Mouse (Mus musculus) CH12.LX (cell line): ENCODE results near the gene Lmtk2. TPM values are rescaled to one million over a fixed set of nuclear protein-coding genes. Genes with fewer than 3 reads are reported as not detected.

ENCODE experiments used
- DNase-seq: peaks from one replicate; pipeline ENCODE4 v3.0.0-alpha.2; 2013; ENCODE audit errors: extremely low read depth
- H3K27ac ChIP-seq: 2 replicates; pipeline ENCODE4 v1.5.1; 2012; ENCODE audit warnings: low read depth, mild to moderate bottlenecking, control low read depth, moderate library complexity; ENCODE audit not compliant: insufficient read depth
- H3K27me3 ChIP-seq: replicated peaks from 2 replicates; pipeline ENCODE3; 2012; ENCODE audit warnings: inconsistent platforms
- H3K36me3 ChIP-seq, 2 experiments: replicated peaks in 1 of 2; 2 replicates each; pipeline versions ENCODE3 to v1.6.1; 2012; ENCODE audit warnings: inconsistent platforms in 1 of 2, low read length in 1 of 2, mild to moderate bottlenecking in 1 of 2, mixed read lengths in 1 of 2, moderate library complexity in 1 of 2; ENCODE audit not compliant: control insufficient read depth in 1 of 2, insufficient read depth in 1 of 2
- H3K4me1 ChIP-seq, 2 experiments: 2 replicates each; pipeline ENCODE4 v1.6.1; 2012; ENCODE audit warnings: inconsistent platforms in 1 of 2, moderate library complexity in 1 of 2; ENCODE audit not compliant: insufficient read depth in 2 of 2, control insufficient read depth in 1 of 2
- H3K4me2 ChIP-seq: 2 replicates; pipeline ENCODE4 v1.6.1; 2012; ENCODE audit warnings: low read depth, mild to moderate bottlenecking, control low read depth; ENCODE audit not compliant: poor library complexity, insufficient read depth, severe bottlenecking
- H3K4me3 ChIP-seq, 3 experiments: fragments of 150-350 bp in 1 of 3; sonication (generic) in 1 of 3; replicated peaks in 1 of 3; 2 replicates each; pipeline versions ENCODE3 to v1.5.1; 2011 to 2012; ENCODE audit warnings: low read depth in 2 of 3, low read length in 2 of 3, mild to moderate bottlenecking in 2 of 3, moderate library complexity in 2 of 3, control low read depth in 1 of 3, improper control_type of control experiment in 1 of 3, inconsistent platforms in 1 of 3, mixed read lengths in 1 of 3; ENCODE audit not compliant: poor library complexity in 1 of 3
- H3K79me2 ChIP-seq: replicated peaks from 2 replicates; pipeline ENCODE4 v1.6.1; 2012; ENCODE audit warnings: mild to moderate bottlenecking, moderate library complexity; ENCODE audit not compliant: control insufficient read depth, poor library complexity, insufficient read depth, severe bottlenecking; ENCODE audit errors: extremely low read depth
- H3K9ac ChIP-seq: 2 replicates; pipeline ENCODE4 v1.6.1; 2012; ENCODE audit warnings: low read depth, mild to moderate bottlenecking, control low read depth, moderate library complexity; ENCODE audit not compliant: insufficient read depth
- H3K9me3 ChIP-seq: replicated peaks from 2 replicates; pipeline ENCODE3; 2012; ENCODE audit warnings: low read length, inconsistent platforms, mixed read lengths
- BHLHE40 ChIP-seq: IDR thresholded peaks from 2 replicates; pipeline ENCODE4 v1.6.1; 2011; ENCODE audit warnings: mild to moderate bottlenecking, low read depth, low read length, improper control_type of control experiment
- CHD1 ChIP-seq: IDR thresholded peaks from 2 replicates; pipeline ENCODE4 v1.6.1; 2012; ENCODE audit warnings: low read depth, low read length, improper control_type of control experiment, inconsistent platforms
- CHD2 ChIP-seq: IDR thresholded peaks from 2 replicates; pipeline ENCODE4 v1.6.1; 2011; ENCODE audit warnings: low read length, improper control_type of control experiment
- CTCF ChIP-seq, 2 experiments: IDR thresholded peaks in 1 of 2; conservative IDR thresholded peaks in 1 of 2; 2 replicates each; pipeline ENCODE4 v1.5.1; 2011 to 2012; ENCODE audit warnings: low read depth in 2 of 2, low read length in 2 of 2, improper control_type of control experiment in 1 of 2, inconsistent platforms in 1 of 2, mild to moderate bottlenecking in 1 of 2, moderate library complexity in 1 of 2
- E2F4 ChIP-seq: IDR thresholded peaks from 2 replicates; pipeline ENCODE4 v1.6.1; 2011; ENCODE audit warnings: low read depth, low read length, improper control_type of control experiment; ENCODE audit not compliant: insufficient replicate concordance
- ELF1 ChIP-seq: IDR thresholded peaks from 2 replicates; pipeline ENCODE4 v1.6.1; 2014; ENCODE audit warnings: low read depth, mild to moderate bottlenecking, inconsistent platforms, low read length, improper control_type of control experiment
- EP300 ChIP-seq: IDR thresholded peaks from 2 replicates; pipeline ENCODE4 v1.6.1; 2011; ENCODE audit warnings: low read length, improper control_type of control experiment
- ETS1 ChIP-seq: conservative IDR thresholded peaks from 2 replicates; pipeline ENCODE4 v1.6.1; 2012; ENCODE audit warnings: low read depth, mild to moderate bottlenecking, inconsistent platforms, low read length, improper control_type of control experiment, moderate library complexity
- GABPA ChIP-seq: IDR thresholded peaks from 2 replicates; pipeline ENCODE4 v1.6.1; 2012; ENCODE audit warnings: low read depth, low read length, improper control_type of control experiment, inconsistent platforms; ENCODE audit not compliant: insufficient replicate concordance
- HCFC1 ChIP-seq: IDR thresholded peaks from 2 replicates; pipeline ENCODE4 v1.6.1; 2012; ENCODE audit warnings: low read depth, mild to moderate bottlenecking, inconsistent platforms, low read length, improper control_type of control experiment
- IRF4 ChIP-seq: IDR thresholded peaks from 2 replicates; pipeline ENCODE4 v1.6.1; 2014; ENCODE audit warnings: low read depth, mild to moderate bottlenecking, inconsistent platforms, low read length, improper control_type of control experiment
- JUN ChIP-seq: IDR thresholded peaks from 2 replicates; pipeline ENCODE4 v1.6.1; 2011; ENCODE audit warnings: low read depth, mild to moderate bottlenecking, low read length, improper control_type of control experiment, moderate library complexity; ENCODE audit not compliant: insufficient read depth
- KAT2A ChIP-seq: IDR thresholded peaks from 2 replicates; pipeline ENCODE4 v1.6.1; 2012; ENCODE audit warnings: low read length, improper control_type of control experiment, inconsistent platforms; ENCODE audit not compliant: insufficient replicate concordance
- MAX ChIP-seq: IDR thresholded peaks from 2 replicates; pipeline ENCODE4 v1.6.1; 2011; ENCODE audit warnings: low read length, improper control_type of control experiment
- MAZ ChIP-seq: IDR thresholded peaks from 2 replicates; pipeline ENCODE4 v1.6.1; 2012; ENCODE audit warnings: low read depth, mild to moderate bottlenecking, inconsistent platforms, low read length, improper control_type of control experiment, moderate library complexity
- MEF2A ChIP-seq: IDR thresholded peaks from 2 replicates; pipeline ENCODE4 v1.6.1; 2014; ENCODE audit warnings: low read depth, mild to moderate bottlenecking, inconsistent platforms, low read length, improper control_type of control experiment, borderline replicate concordance
- MXI1 ChIP-seq: IDR thresholded peaks from 2 replicates; pipeline ENCODE4 v1.6.1; 2011; ENCODE audit warnings: mild to moderate bottlenecking, low read depth, low read length, improper control_type of control experiment
- MYC ChIP-seq: IDR thresholded peaks from 2 replicates; pipeline ENCODE4 v1.6.1; 2011; ENCODE audit warnings: low read depth, mild to moderate bottlenecking, improper control_type of control experiment, low read length
- NELFE ChIP-seq: IDR thresholded peaks from 2 replicates; pipeline ENCODE4 v1.6.1; 2011; ENCODE audit warnings: low read depth, low read length, improper control_type of control experiment
- NRF1 ChIP-seq: IDR thresholded peaks from 2 replicates; pipeline ENCODE4 v1.6.1; 2014; ENCODE audit warnings: low read depth, mild to moderate bottlenecking, inconsistent platforms, low read length, improper control_type of control experiment, moderate library complexity
- PAX5 ChIP-seq: IDR thresholded peaks from 2 replicates; pipeline ENCODE4 v1.6.1; 2012; ENCODE audit warnings: low read length, inconsistent platforms, mixed read lengths
- POLR2A ChIP-seq: IDR thresholded peaks from 2 replicates; pipeline ENCODE4 v1.6.1; 2011; ENCODE audit warnings: low read depth, mild to moderate bottlenecking, improper control_type of control experiment, low read length
- RAD21 ChIP-seq: IDR thresholded peaks from 2 replicates; pipeline ENCODE4 v1.6.1; 2011; ENCODE audit warnings: low read depth, mild to moderate bottlenecking, low read length, improper control_type of control experiment, moderate library complexity
- RCOR1 ChIP-seq: conservative IDR thresholded peaks from 2 replicates; pipeline ENCODE4 v1.6.1; 2012; ENCODE audit warnings: low read depth, mild to moderate bottlenecking, inconsistent platforms, low read length, improper control_type of control experiment
- SIN3A ChIP-seq: IDR thresholded peaks from 2 replicates; pipeline ENCODE4 v1.6.1; 2012; ENCODE audit warnings: low read length, improper control_type of control experiment, inconsistent platforms
- SMC3 ChIP-seq: IDR thresholded peaks from 2 replicates; pipeline ENCODE4 v1.6.1; 2011; ENCODE audit warnings: low read depth, low read length, improper control_type of control experiment
- TBP ChIP-seq: conservative IDR thresholded peaks from 2 replicates; pipeline ENCODE4 v1.6.1; 2011; ENCODE audit warnings: low read depth, low read length, improper control_type of control experiment
- TCF12 ChIP-seq: IDR thresholded peaks from 2 replicates; pipeline ENCODE4 v1.6.1; 2014; ENCODE audit warnings: low read depth, mild to moderate bottlenecking, inconsistent platforms, low read length, improper control_type of control experiment
- UBTF ChIP-seq: IDR thresholded peaks from 2 replicates; pipeline ENCODE4 v1.6.1; 2012; ENCODE audit warnings: low read depth, mild to moderate bottlenecking, inconsistent platforms, low read length, improper control_type of control experiment, moderate library complexity
- USF1 ChIP-seq: IDR thresholded peaks from 2 replicates; pipeline ENCODE4 v1.6.1; 2014; ENCODE audit warnings: low read depth, mild to moderate bottlenecking, inconsistent platforms, low read length, improper control_type of control experiment
- USF2 ChIP-seq: conservative IDR thresholded peaks from 2 replicates; pipeline ENCODE4 v1.6.1; 2011; ENCODE audit warnings: low read depth, low read length, improper control_type of control experiment
- ZC3H11A ChIP-seq: IDR thresholded peaks from 2 replicates; pipeline ENCODE4 v1.6.1; 2012; ENCODE audit warnings: low read depth, mild to moderate bottlenecking, inconsistent platforms, low read length, improper control_type of control experiment
- ZKSCAN1 ChIP-seq: IDR thresholded peaks from 2 replicates; pipeline ENCODE4 v1.6.1; 2012; ENCODE audit warnings: low read depth, inconsistent platforms, low read length, improper control_type of control experiment, borderline replicate concordance
- ZMIZ1 ChIP-seq: IDR thresholded peaks from 2 replicates; pipeline ENCODE4 v1.6.1; 2012; ENCODE audit warnings: low read depth, mild to moderate bottlenecking, inconsistent platforms, low read length, improper control_type of control experiment
- ZNF384 ChIP-seq: IDR thresholded peaks from 2 replicates; pipeline ENCODE4 v1.6.1; 2012; ENCODE audit warnings: low read depth, low read length, improper control_type of control experiment, inconsistent platforms
- dilution Hi-C: fragments of 300-500 bp; cut with MboI; formaldehyde crosslinking; loops from 2 replicates; pipeline ENCODE4 v1.14.3; 2020; ENCODE audit warnings: low sequenced_read_pairs; ENCODE audit not compliant: extremely low pct_unique_long_range_greater_than_20kb, extremely low pct_ligation_motif_present
- in situ Hi-C: fragments of 300-500 bp; cut with MboI; formaldehyde crosslinking; loops from 3 replicates; pipeline ENCODE4 v1.14.3; 2019; ENCODE audit warnings: low sequenced_read_pairs, low pct_ligation_motif_present, low pct_unique_long_range_greater_than_20kb, mixed read lengths
- polyA plus RNA-seq: library from polyadenylated mRNA; unstranded; fragments of >175 nt; gene quantifications from 2 replicates; pipeline ENCODE4 v1.2.1, GENCODE M21; 2012; ENCODE audit warnings: low read depth; ENCODE audit not compliant: insufficient read length
- total RNA-seq, 2 experiments: library from RNA; depleted of rRNA; stranded (reverse); fragments of 300-350 nt in 1 of 2; fragments of >200 nt in 1 of 2; gene quantifications; 2 replicates each; pipeline ENCODE4 v1.2.3; 2012 to 2014

Lmtk2 gene
- total RNA-seq (2012; rRNA removed) (9.4 and 10.1 TPM in 2 replicates), total RNA-seq (2014; rRNA removed) (5.7 and 5.9 TPM in 2 replicates), polyA plus RNA-seq (4.3 and 5.1 TPM in 2 replicates)

DNA sequence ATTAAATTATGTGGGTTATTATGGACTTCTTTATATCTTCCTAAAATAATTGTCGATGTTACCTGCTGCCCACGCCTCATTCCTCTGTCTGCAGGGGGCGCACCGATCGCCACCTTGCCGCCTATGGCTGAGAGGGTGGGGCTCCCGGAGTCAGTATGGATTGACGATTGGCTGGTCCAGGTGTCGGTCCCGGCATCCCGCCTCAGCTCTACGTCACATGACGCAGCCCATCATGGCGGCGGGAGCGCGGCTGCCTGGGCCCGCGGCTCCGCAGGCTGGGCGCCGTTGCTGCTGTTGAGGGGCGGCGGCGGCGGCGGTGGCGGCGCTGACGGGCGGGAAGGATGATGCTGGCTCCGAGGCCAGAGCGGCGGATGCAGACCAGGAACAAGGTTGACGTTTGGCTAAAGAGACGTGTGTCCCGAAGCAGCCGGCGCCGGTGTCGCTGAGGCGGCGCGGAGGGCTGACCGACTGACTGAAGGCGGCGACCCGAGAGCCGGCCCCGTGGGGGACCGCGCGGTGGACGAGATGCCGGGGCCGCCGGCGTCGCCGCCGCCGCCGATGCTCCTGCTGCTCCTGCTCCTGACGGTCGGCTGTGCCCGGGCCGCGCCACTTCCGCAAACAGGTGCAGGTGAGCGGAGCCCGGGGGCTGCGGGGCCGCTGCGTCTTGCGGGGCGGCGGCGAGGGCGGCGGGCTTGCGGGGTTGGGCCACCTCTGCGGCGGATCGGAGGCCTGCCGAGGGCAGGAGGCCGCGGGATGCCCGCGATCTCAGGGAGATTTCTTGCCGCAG, at the start of gene Lmtk2:
Lmtk2 (plus strand) TSS at position 288 of the 787 bp plus-strand sequence.
- H3K9me3 ChIP-seq = no peaks in the 10 kb centered on the region
- H3K9ac ChIP-seq = peak within 1 kb of the TSS; percentile 72
- dilution Hi-C loops (no loop called here), in situ Hi-C loops (no loop called here)
- TF ChIP-seq USF1 (peak; percentile 90), RAD21 (peak; percentile 42), CHD2 (peak; percentile 27), SMC3 (peak; percentile 79), ELF1 (peak; percentile 70), GABPA (no peak), JUN (no peak), EP300 (no peak), MAZ (peak; percentile 70; the same call in 1 of the 2 replicates), MAX (peak; percentile 63), ZC3H11A (no peak), E2F4 (peak; percentile 69; the same call in 1 of the 2 replicates), MEF2A (peak; percentile 60), ZKSCAN1 (no peak), CTCF (conservative IDR thresholded peaks at IDR 0.05 in 1 of 2, IDR thresholded peaks at IDR 0.05 in 1 of 2; ENCODE audit: low read depth in 2 of 2, low read length in 2 of 2) (peak; percentile 27 to 88; a peak in 3 of 4 replicates), ETS1 (no peak), UBTF (0 out of 2 replicates have a peak, but pooled peaks have one; percentile 48), USF2 (peak; percentile 71), HCFC1 (peak; percentile 69), BHLHE40 (no peak), TBP (peak; percentile 59; the same call in 1 of the 2 replicates), SIN3A (no peak), NRF1 (peak; percentile 49; the same call in 1 of the 2 replicates), MYC (0 out of 2 replicates have a peak, but pooled peaks have one; percentile 38), KAT2A (no peak), TCF12 (peak; percentile 62; the same call in 1 of the 2 replicates), CHD1 (no peak), NELFE (peak; percentile 55; the same call in 1 of the 2 replicates), POLR2A (peak; percentile 83), MXI1 (no peak), RCOR1 (no peak), IRF4 (peak; percentile 34; the same call in 1 of the 2 replicates), ZNF384 (no peak), ZMIZ1 (0 out of 2 replicates have a peak, but pooled peaks have one; percentile 57), PAX5 (no peak)
- TF ChIP-seq, all 38 proteins: peak for 21
- H3K27me3 ChIP-seq = peaks cover 11% of the 10 kb centered on the region
- peak within 1 kb of the TSS; percentile 58 for H3K4me2 ChIP-seq
- H3K36me3 ChIP-seq = peaks cover 0 to 5% of the 10 kb centered on the region in 2 experiments
- H3K4me3 ChIP-seq = peak within 1 kb of the TSS; percentile 57 to 95 (median 90)
- H3K27ac ChIP-seq = no peak within 1 kb of the TSS
- H3K4me1 ChIP-seq = peaks cover 0 to 22% of the 10 kb centered on the region in 2 experiments; a peak in 2 of 4 replicates
- DNase-seq = peak; percentile 93
- peaks cover 14% of the 10 kb centered on the region for H3K79me2 ChIP-seq
